Mouse (Mus musculus): ENCODE data around the gene Epn2. TPM values are rescaled to one million over a fixed set of nuclear protein-coding genes. Genes with fewer than 3 reads are reported as not detected.

Gene Epn2
- polyA plus RNA-seq, 1 experiment from 2014 or later = 28.7 TPM

Other genes with a start within 250 kb of the Epn2 start
- gene Slc47a2, start 236.8 kb downstream of the Epn2 start, polyA plus RNA-seq (2014; fragmentation: Nextera tagmentation; extraction: Ambion mirVana) = not detected in 2 replicates
- 0.20 and 0.34 TPM in 2 replicates for gene Slc47a1, start 201.3 kb downstream of the Epn2 start, polyA plus RNA-seq (2014; fragmentation: Nextera tagmentation; extraction: Ambion mirVana)
- gene Rnf112, start 125.6 kb downstream of the Epn2 start, polyA plus RNA-seq (2014; fragmentation: Nextera tagmentation; extraction: Ambion mirVana) = 1.4 and 1.6 TPM in 2 replicates
- gene Mfap4, start 94.3 kb downstream of the Epn2 start, polyA plus RNA-seq (2014; fragmentation: Nextera tagmentation; extraction: Ambion mirVana) = 367 and 408 TPM in 2 replicates
- 47.4 and 47.7 TPM in 2 replicates for gene Mapk7, start 85.3 kb downstream of the Epn2 start, polyA plus RNA-seq (2014; fragmentation: Nextera tagmentation; extraction: Ambion mirVana)
- 29.6 and 43.7 TPM in 2 replicates for gene B9d1, start 74.5 kb downstream of the Epn2 start, polyA plus RNA-seq (2014; fragmentation: Nextera tagmentation; extraction: Ambion mirVana)
- 4.8 and 7.1 TPM in 2 replicates for gene Grap, start 73.6 kb upstream of the Epn2 start, polyA plus RNA-seq (2014; fragmentation: Nextera tagmentation; extraction: Ambion mirVana)
- gene Fam83g, start 104.4 kb upstream of the Epn2 start, polyA plus RNA-seq (2014; fragmentation: Nextera tagmentation; extraction: Ambion mirVana) = 3.2 and 3.4 TPM in 2 replicates
- not detected in 2 replicates for gene Slc5a10, start 141.1 kb upstream of the Epn2 start, polyA plus RNA-seq (2014; fragmentation: Nextera tagmentation; extraction: Ambion mirVana)
- gene Prpsap2, start 182.4 kb upstream of the Epn2 start, polyA plus RNA-seq (2014; fragmentation: Nextera tagmentation; extraction: Ambion mirVana) = 25.4 and 28.9 TPM in 2 replicates